Mouse (Mus musculus): ENCODE measurements around the gene Ank2.

DNA sequence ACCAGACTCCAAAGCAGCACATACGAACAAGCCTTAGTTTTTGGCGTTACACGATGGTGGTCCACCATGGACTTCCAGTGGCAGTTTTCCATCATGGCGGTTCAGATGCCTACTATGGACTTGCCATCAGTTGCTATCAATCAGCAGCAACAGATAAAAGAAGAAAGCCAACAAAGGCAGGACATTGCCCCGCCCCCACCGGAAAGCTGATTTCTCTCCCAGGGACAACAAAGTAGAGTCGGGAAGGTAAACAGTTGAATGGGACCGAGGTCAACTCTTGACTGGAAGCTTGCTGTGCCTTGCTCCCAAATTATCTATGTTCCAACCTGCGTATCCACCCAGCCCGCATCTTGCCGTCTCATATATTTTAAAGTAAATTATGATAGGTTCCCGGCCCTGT, 328.9 kb downstream of the Ank2 start:
- no peak for TF ChIP-seq CTCF (IDR thresholded peaks at IDR 0.05; ENCODE audit: low read depth, low read length)
- TF ChIP-seq POLR2A (IDR thresholded peaks at IDR 0.05; ENCODE audit: extremely low read depth, insufficient read depth, low read length): no peak

Data from liver, adult 2 months (tissue).